Mouse (Mus musculus) midbrain, embryonic 10.5 days (tissue): ENCODE measurements around the gene Ankrd65. TPM values are rescaled to one million over a fixed set of nuclear protein-coding genes. Genes with fewer than 3 reads are reported as not detected.
A peak's percentile ranks its signal among the peaks of the same experiment; 100 is the strongest.

Experiments used
- DNase-seq: peaks from one replicate; pipeline ENCODE4 v3.0.0-alpha.2; 2017; ENCODE audit warnings: low spot score
- H3K27ac ChIP-seq: fragments of 300-500 bp; sonication (generic); replicated peaks from 2 replicates; pipeline ENCODE4 v1.5.1; 2016; ENCODE audit warnings: mild to moderate bottlenecking
- H3K27me3 ChIP-seq: fragments of 300-500 bp; sonication (generic); 2 replicates; pipeline ENCODE4 v1.6.1; 2016; ENCODE audit warnings: low read depth, mild to moderate bottlenecking; ENCODE audit not compliant: poor library complexity, severe bottlenecking
- H3K36me3 ChIP-seq: fragments of 300-500 bp; sonication (generic); 2 replicates; pipeline ENCODE4 v1.6.1; 2016; ENCODE audit warnings: mild to moderate bottlenecking, moderate library complexity
- H3K4me1 ChIP-seq: fragments of 300-500 bp; sonication (generic); 2 replicates; pipeline ENCODE4 v1.6.1; 2016
- H3K4me3 ChIP-seq: fragments of 300-500 bp; sonication (generic); 2 replicates; pipeline ENCODE4 v1.5.1; 2016; ENCODE audit warnings: mild to moderate bottlenecking, moderate library complexity
- H3K9me3 ChIP-seq: fragments of 300-500 bp; sonication (generic); replicated peaks from 2 replicates; pipeline ENCODE4 v1.6.1; 2016; ENCODE audit warnings: mild to moderate bottlenecking
- WGBS: fragments of 180-500 bp; shearing (Covaris S2); methylation state at CpG from one replicate; pipeline ENCODE4 v1.1.7; 2016; 5-methylcytosine and 5-hydroxymethylcytosine counted together
- microRNA-seq: library from miRNA; unstranded; fragments of <30 nt; microRNA quantifications from one replicate; pipeline ENCODE4, GENCODE M21; 2017
- polyA plus RNA-seq: library from polyadenylated mRNA; unstranded; fragments of >200 nt; fragmentation: Nextera tagmentation; extraction: Ambion mirVana; gene quantifications from 2 replicates; pipeline ENCODE4 v1.2.1, GENCODE M21; 2016

Ankrd65 gene
- polyA plus RNA-seq, 1 experiment from 2014 or later: not detected

GRCm38 (mm10) chr4:155847591-155848352, 57.5 kb downstream of the Ankrd65 start:
- Histone ChIP-seq H3K27me3 (peaks cover 10% of the 10 kb centered on the region; the same call in 1 of the 2 replicates), H3K36me3 (peaks cover 23% of the 10 kb centered on the region), H3K27ac (peak overlapping the region; percentile 89), H3K9me3 (no peaks in the 10 kb centered on the region), H3K4me1 (peaks cover 37% of the 10 kb centered on the region), H3K4me3 (peak overlapping the region; percentile 94)
- DNase-seq: no peak
- WGBS: 1% methylated on average over 69 of the region's 69 CpGs

GRCm38 (mm10) chr4:155848434-155849095, 58.3 kb downstream of the Ankrd65 start:
- peak overlapping the region; percentile 89 for H3K27ac ChIP-seq

More at GRCm38 (mm10) chr4:155848434-155849095, 58.3 kb downstream of the Ankrd65 start:
- WGBS: 57% methylated on average over 7 of the region's 7 CpGs
- H3K9me3 ChIP-seq: no peaks in the 10 kb centered on the region
- no peak for DNase-seq
- peaks cover 23% of the 10 kb centered on the region for H3K36me3 ChIP-seq
- H3K4me1 ChIP-seq: peaks cover 37% of the 10 kb centered on the region
- peak overlapping the region; percentile 94 for H3K4me3 ChIP-seq
- H3K27me3 ChIP-seq: 0 out of 2 replicates have a peak, but pooled peaks cover 4% of the 10 kb centered on the region

Small RNA genes lying within 50 kb of the gene (microRNA-seq; reads per million reads assigned to microRNA genes)
- not detected for gene Gm27743

Other genes starting within 250 kb of the Ankrd65 start
- 105 and 110 TPM in 2 replicates for gene Nadk, start 228.1 kb upstream of the Ankrd65 start, polyA plus RNA-seq
- 11.9 and 13.4 TPM in 2 replicates for gene Slc35e2, start 189.0 kb upstream of the Ankrd65 start, polyA plus RNA-seq
- gene Cdk11b, start 165.6 kb upstream of the Ankrd65 start, polyA plus RNA-seq: 79.6 and 82.3 TPM in 2 replicates
- not detected in 2 replicates for gene Gm10563, start 145.0 kb upstream of the Ankrd65 start, polyA plus RNA-seq
- gene Mmp23, start 137.1 kb upstream of the Ankrd65 start, polyA plus RNA-seq: 4.7 TPM in 2 replicates
- 22.0 and 22.5 TPM in 2 replicates for gene Mib2, start 121.2 kb upstream of the Ankrd65 start, polyA plus RNA-seq
- 0.98 and 1.1 TPM in 2 replicates for gene Fndc10, start 96.1 kb upstream of the Ankrd65 start, polyA plus RNA-seq
- 167 and 169 TPM in 2 replicates for gene Ssu72, start 85.6 kb upstream of the Ankrd65 start, polyA plus RNA-seq
- gene Tmem240, start 55.6 kb upstream of the Ankrd65 start, polyA plus RNA-seq: 0.65 and 1.2 TPM in 2 replicates
- gene Atad3a, start 29.3 kb upstream of the Ankrd65 start, polyA plus RNA-seq: 115 and 129 TPM in 2 replicates
- gene Vwa1, start 15.7 kb upstream of the Ankrd65 start, polyA plus RNA-seq: 12.2 and 13.1 TPM in 2 replicates
- 0.31 and 0.45 TPM in 2 replicates for gene Tmem88b, start 4.6 kb upstream of the Ankrd65 start, polyA plus RNA-seq
- gene Mrpl20, start 12.4 kb downstream of the Ankrd65 start, polyA plus RNA-seq: 235 and 260 TPM in 2 replicates
- 161 and 171 TPM in 2 replicates for gene Ccnl2, start 22.1 kb downstream of the Ankrd65 start, polyA plus RNA-seq
- 159 and 172 TPM in 2 replicates for gene Aurkaip1, start 40.8 kb downstream of the Ankrd65 start, polyA plus RNA-seq
- 50.7 and 53.1 TPM in 2 replicates for gene Mxra8, start 49.2 kb downstream of the Ankrd65 start, polyA plus RNA-seq
- gene Dvl1, start 57.0 kb downstream of the Ankrd65 start, polyA plus RNA-seq: 5.0 and 5.4 TPM in 2 replicates
- gene Tas1r3, start 72.9 kb downstream of the Ankrd65 start, polyA plus RNA-seq: 0.22 and 0.41 TPM in 2 replicates
- gene Cptp, start 79.0 kb downstream of the Ankrd65 start, polyA plus RNA-seq: 21.6 and 24.6 TPM in 2 replicates
- 114 and 116 TPM in 2 replicates for gene Ints11, start 79.1 kb downstream of the Ankrd65 start, polyA plus RNA-seq
- 50.7 and 53.4 TPM in 2 replicates for gene Pusl1, start 101.3 kb downstream of the Ankrd65 start, polyA plus RNA-seq
- 24.3 and 38.4 TPM in 2 replicates for gene Acap3, start 101.4 kb downstream of the Ankrd65 start, polyA plus RNA-seq
- 152 and 161 TPM in 2 replicates for gene Ube2j2, start 153.4 kb downstream of the Ankrd65 start, polyA plus RNA-seq
- 18.9 and 23.8 TPM in 2 replicates for gene C1qtnf12, start 171.9 kb downstream of the Ankrd65 start, polyA plus RNA-seq
- 14.0 and 15.3 TPM in 2 replicates for gene B3galt6, start 202.2 kb downstream of the Ankrd65 start, polyA plus RNA-seq
- 131 and 138 TPM in 2 replicates for gene Sdf4, start 202.4 kb downstream of the Ankrd65 start, polyA plus RNA-seq
- 0.42 and 0.88 TPM in 2 replicates for gene Tnfrsf4, start 223.4 kb downstream of the Ankrd65 start, polyA plus RNA-seq
- 1.1 and 1.8 TPM in 2 replicates for gene Tnfrsf18, start 235.7 kb downstream of the Ankrd65 start, polyA plus RNA-seq